Mouse (Mus musculus) C2C12 (cell line): ENCODE measurements around the gene Ttll4. TPM values are rescaled to one million over a fixed set of nuclear protein-coding genes. Genes with fewer than 3 reads are reported as not detected.
A peak's percentile ranks its signal among the peaks of the same experiment; 100 is the strongest.

Source experiments
- H3K27me3 ChIP-seq: one replicate; pipeline ENCODE4 v1.6.1; 2011; ENCODE audit not compliant: control insufficient read depth, insufficient read depth, insufficient read length
- H3K36me3 ChIP-seq: one replicate; pipeline ENCODE4 v1.6.1; 2011; ENCODE audit not compliant: control insufficient read depth, insufficient read depth
- H3K4me3 ChIP-seq: one replicate; pipeline ENCODE4 v1.5.1; 2011; ENCODE audit warnings: mild to moderate bottlenecking, control low read depth; ENCODE audit not compliant: poor library complexity, insufficient read depth, severe bottlenecking
- H3K79me2 ChIP-seq: one replicate; pipeline ENCODE4 v1.6.1; 2011; ENCODE audit not compliant: control insufficient read depth, insufficient read depth
- H3K79me3 ChIP-seq: one replicate; pipeline ENCODE4 v1.6.1; 2011; ENCODE audit warnings: low read depth, control low read depth
- H3ac ChIP-seq: one replicate; pipeline ENCODE3; 2011; ENCODE audit warnings: low read depth; ENCODE audit not compliant: control insufficient read depth, insufficient read length
- CEBPB ChIP-seq: IDR thresholded peaks from one replicate; pipeline ENCODE4 v1.6.1; 2011; ENCODE audit warnings: low read depth, mild to moderate bottlenecking, control low read depth, moderate library complexity
- CTCF ChIP-seq: IDR thresholded peaks from one replicate; pipeline ENCODE4 v1.5.1; 2011; ENCODE audit not compliant: control insufficient read depth, insufficient read depth, insufficient read length
- FOSL1 ChIP-seq: IDR thresholded peaks from one replicate; pipeline ENCODE4 v1.8.0; 2011; ENCODE audit warnings: mild to moderate bottlenecking, low read length; ENCODE audit not compliant: poor library complexity, insufficient read depth, severe bottlenecking
- MAX ChIP-seq: IDR thresholded peaks from one replicate; pipeline ENCODE4 v1.6.1; 2011; ENCODE audit warnings: mild to moderate bottlenecking, control low read depth
- MYOD1 ChIP-seq: IDR thresholded peaks from one replicate; pipeline ENCODE4 v1.6.1; 2011; ENCODE audit warnings: low read depth; ENCODE audit not compliant: control insufficient read depth, insufficient read length
- MYOG ChIP-seq: IDR thresholded peaks from one replicate; pipeline ENCODE4 v1.6.1; 2011; ENCODE audit not compliant: control insufficient read depth, insufficient read length; ENCODE audit errors: extremely low read depth
- USF1 ChIP-seq: IDR thresholded peaks from one replicate; pipeline ENCODE4 v1.6.1; 2011; ENCODE audit warnings: low read depth, mild to moderate bottlenecking, control low read depth, moderate library complexity
- long read RNA-seq, 2 experiments: library from polyadenylated mRNA; unstranded; transcript quantifications; one replicate each; pipeline ENCODE4 v2.0.0; 2019 to 2020
- polyA plus RNA-seq: library from polyadenylated mRNA; unstranded; fragments of >200 nt; fragmentation: generic; extraction: Trizol; gene quantifications from one replicate; pipeline ENCODE4 v1.2.1, GENCODE M21; 2012; ENCODE audit warnings: missing spikeins

The Ttll4 gene
- 7.6 TPM for polyA plus RNA-seq
- long read RNA-seq, experiment 1, partial matches to known transcripts, result 1 of 1 reads
- long read RNA-seq, experiment 1, other reads (novel, unspliced or antisense), result 0 of 1 reads
- long read RNA-seq, experiment 2, full-length matches to known transcripts, result 32 of 65 reads
- long read RNA-seq, experiment 2, partial matches to known transcripts, result 2 of 65 reads
- long read RNA-seq, experiment 2, other reads (novel, unspliced or antisense), result 31 of 65 reads

DNA sequence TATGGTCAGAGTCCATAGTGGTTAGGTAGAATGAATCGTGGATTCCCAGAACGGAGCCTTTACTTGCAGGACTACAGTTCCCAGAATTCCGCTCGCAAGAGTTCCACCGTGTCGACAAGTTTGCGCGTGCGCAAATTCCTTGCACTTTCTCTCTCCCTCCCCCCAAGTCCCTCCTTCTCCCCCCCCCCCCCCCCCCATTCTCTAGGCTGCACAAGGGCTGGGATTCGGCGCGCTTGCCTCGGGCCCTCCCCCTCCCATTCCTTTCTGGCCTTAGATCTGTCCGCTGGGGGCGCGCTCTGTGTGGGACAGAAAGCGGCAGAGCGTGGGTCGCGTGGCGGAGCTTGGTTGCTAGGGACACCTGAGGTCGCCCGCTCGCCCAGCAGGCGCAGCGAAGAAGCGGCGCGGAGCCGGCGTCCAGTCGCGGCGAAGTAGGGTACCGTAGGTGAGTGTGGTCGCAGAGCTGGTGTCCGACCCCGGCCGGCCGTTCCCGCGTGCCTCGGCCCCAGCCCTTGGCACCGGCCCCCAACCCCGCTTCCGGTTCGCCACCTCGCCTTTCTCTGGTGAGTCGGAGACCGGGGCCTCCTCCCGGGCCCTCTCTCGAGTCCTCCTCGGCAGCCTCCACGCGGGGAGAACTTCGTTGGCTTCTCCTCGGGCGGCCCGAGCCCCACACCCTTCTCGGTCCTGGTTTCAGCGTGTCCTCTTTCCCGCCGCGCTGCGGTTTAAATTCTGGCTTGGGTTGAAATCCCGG lies at the start of gene Ttll4:
Gene Ttll4 (plus strand): TSS at position 298 of the 748 bp plus-strand sequence.
- Histone ChIP-seq H3K36me3 (peaks cover 20% of the 10 kb centered on the region), H3K4me3 (peak within 1 kb of the TSS; percentile 66), H3K79me3 (peaks cover 44% of the 10 kb centered on the region), H3K27me3 (no peaks in the 10 kb centered on the region), H3K79me2 (peaks cover 49% of the 10 kb centered on the region), H3ac (peak within 1 kb of the TSS; percentile 76)
- TF ChIP-seq MAX (peak; percentile 75), CTCF (peak; percentile 84), FOSL1 (no peak)

DNA sequence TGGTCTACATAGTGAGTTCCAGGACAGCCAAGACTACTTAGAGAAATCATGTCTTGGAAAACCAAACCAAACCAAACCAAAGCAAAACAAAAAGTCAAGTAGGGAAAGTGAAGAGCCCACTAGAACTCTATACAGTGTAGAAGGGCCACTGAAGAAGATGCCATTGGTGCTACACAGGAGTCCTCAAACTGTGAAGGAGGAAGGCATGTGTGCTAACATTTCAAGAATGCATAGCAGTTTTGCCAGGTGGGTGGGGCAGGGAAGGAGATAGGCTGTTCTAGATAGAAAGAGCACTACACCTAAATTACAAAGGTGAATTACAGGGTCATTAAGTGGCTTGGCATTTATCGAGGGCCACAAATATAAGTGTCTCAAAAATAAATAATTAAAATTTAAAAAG lies 37.4 kb upstream of the Ttll4 start:
- H3ac ChIP-seq, result no peak overlapping the region
- no peaks in the 10 kb centered on the region for H3K36me3 ChIP-seq

DNA sequence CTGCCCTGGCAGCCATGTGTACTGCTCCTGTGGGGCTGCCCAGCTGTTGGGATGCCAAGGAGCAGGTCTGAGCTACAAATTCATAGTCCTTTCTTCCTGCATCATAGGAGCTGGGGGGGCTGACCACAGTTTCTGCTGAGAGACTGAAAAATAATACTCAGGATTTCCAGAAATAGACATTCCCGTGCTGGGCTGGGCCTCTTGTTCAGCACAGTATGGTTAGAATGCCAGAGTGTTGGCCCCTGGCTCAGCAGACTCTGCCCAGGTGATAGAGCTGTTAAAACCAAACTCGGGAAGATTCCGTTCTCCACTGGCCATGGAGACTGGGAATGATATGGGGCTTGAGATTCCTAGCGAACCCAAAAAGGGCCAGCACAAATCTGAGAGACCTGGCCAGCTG lies 35.5 kb upstream of the Ttll4 start:
- TF ChIP-seq MYOG (no peak), USF1 (no peak), MYOD1 (no peak), CEBPB (no peak), FOSL1 (no peak), MAX (no peak), CTCF (no peak)
- H3K79me2 ChIP-seq, result no peaks in the 10 kb centered on the region
- no peaks in the 10 kb centered on the region for H3K27me3 ChIP-seq
- H3K79me3 ChIP-seq, result no peaks in the 10 kb centered on the region
- H3K36me3 ChIP-seq, result no peaks in the 10 kb centered on the region
- no peak overlapping the region for H3ac ChIP-seq
- no peak overlapping the region for H3K4me3 ChIP-seq

More for the DNA sequence above, 37.4 kb upstream of the Ttll4 start:
- Histone ChIP-seq H3K4me3 (no peak overlapping the region), H3K27me3 (no peaks in the 10 kb centered on the region), H3K79me3 (no peaks in the 10 kb centered on the region), H3K79me2 (no peaks in the 10 kb centered on the region)
- TF ChIP-seq MYOD1 (no peak), MAX (no peak), MYOG (no peak), USF1 (no peak), CEBPB (no peak), FOSL1 (no peak), CTCF (no peak)

DNA sequence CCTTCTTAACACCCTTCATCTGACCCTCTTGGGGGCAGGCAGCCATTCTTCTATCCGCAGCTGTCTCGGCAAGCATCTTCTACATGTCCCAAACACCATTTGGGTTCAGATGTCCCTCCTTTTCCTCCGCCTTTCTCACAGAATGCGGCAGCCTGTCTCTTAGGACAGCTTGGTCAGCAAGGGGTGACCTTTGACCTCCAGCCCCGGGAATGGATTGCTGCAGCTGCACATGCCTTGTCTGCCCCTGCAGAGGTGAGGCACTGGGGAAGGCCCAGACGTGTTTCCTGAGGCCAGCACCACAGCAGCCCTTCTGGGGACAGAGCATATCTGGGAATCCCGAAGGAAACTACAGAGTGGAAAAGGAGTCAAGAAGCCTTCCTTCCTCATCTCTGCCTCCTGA lies 33.5 kb upstream of the Ttll4 start:
- no peaks in the 10 kb centered on the region for H3K79me3 ChIP-seq
- no peak for TF ChIP-seq MAX
- TF ChIP-seq MYOD1, result no peak
- no peak for TF ChIP-seq USF1
- no peak for TF ChIP-seq CTCF
- no peak for TF ChIP-seq FOSL1
- no peak for TF ChIP-seq CEBPB
- no peak for TF ChIP-seq MYOG
- no peaks in the 10 kb centered on the region for H3K79me2 ChIP-seq
- no peaks in the 10 kb centered on the region for H3K36me3 ChIP-seq
- no peak overlapping the region for H3ac ChIP-seq
- no peak overlapping the region for H3K4me3 ChIP-seq
- no peaks in the 10 kb centered on the region for H3K27me3 ChIP-seq

DNA sequence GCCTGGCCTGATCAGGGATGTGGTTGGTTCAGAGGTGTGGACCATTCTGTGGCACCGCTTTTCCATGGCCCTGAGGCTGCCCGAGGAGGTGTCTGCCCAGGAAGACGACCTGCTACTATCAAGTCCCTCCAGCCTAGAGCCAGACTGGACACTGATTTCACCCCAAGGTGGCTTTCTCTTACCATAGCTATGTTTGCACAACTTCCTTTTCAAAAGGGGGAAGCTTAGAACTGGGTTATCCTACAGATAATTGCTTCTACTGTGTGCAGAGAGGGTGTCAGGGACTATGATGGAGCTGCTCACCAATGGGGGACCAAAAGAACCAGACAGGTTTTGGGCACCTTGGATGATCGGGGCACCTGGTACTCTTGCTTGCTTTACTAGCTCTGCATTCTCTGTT lies 28.8 kb upstream of the Ttll4 start:
- Histone ChIP-seq H3K79me2 (no peaks in the 10 kb centered on the region), H3K4me3 (no peak overlapping the region), H3K79me3 (no peaks in the 10 kb centered on the region), H3K36me3 (no peaks in the 10 kb centered on the region), H3K27me3 (no peaks in the 10 kb centered on the region), H3ac (no peak overlapping the region)
- no peak for TF ChIP-seq MAX
- no peak for TF ChIP-seq USF1
- no peak for TF ChIP-seq CTCF
- no peak for TF ChIP-seq MYOD1
- no peak for TF ChIP-seq FOSL1
- TF ChIP-seq MYOG, result no peak
- TF ChIP-seq CEBPB, result no peak
